Mouse (Mus musculus) CD4-positive, CD25-positive, alpha-beta regulatory T cell, adult 9 weeks (primary cell): ENCODE data around the gene Gm5415. TPM values are rescaled to one million over a fixed set of nuclear protein-coding genes. Genes with fewer than 3 reads are reported as not detected.

Experiments used
- polyA plus RNA-seq: library from polyadenylated mRNA; unstranded; fragments of 100-300 nt; shearing (Covaris generic); gene quantifications from one replicate; pipeline ENCODE4 v1.2.1, GENCODE M21; 2017

The Gm5415 gene
- not detected for polyA plus RNA-seq

GRCm38 (mm10) chr1:32547194-32547593, at the start of gene Gm5415:
Gene Gm5415, minus strand, starts transcription at chr1:32547294.

